Mouse (Mus musculus) midbrain, embryonic 11.5 days (tissue): ENCODE measurements around the gene Ccdc182. TPM values are rescaled to one million over a fixed set of nuclear protein-coding genes. Genes with fewer than 3 reads are reported as not detected.

Source experiments
- ATAC-seq: fragments of 200-750 bp; cut with Nextera tagmentation; 2 replicates; pipeline ENCODE4 v1.8.0; 2017; ENCODE audit warnings: moderate TSS enrichment, moderate library complexity; ENCODE audit not compliant: low FRiP score
- DNase-seq: peaks from one replicate; pipeline ENCODE4 v3.0.0; 2015; ENCODE audit warnings: low spot score; ENCODE audit errors: missing footprints
- H3K27ac ChIP-seq: fragments of 300-500 bp; sonication (generic); 2 replicates; pipeline ENCODE4 v1.5.1; 2014; ENCODE audit warnings: low read depth, low read length
- H3K27me3 ChIP-seq: fragments of 300-500 bp; sonication (generic); 2 replicates; pipeline ENCODE4 v1.6.1; 2014; ENCODE audit warnings: mild to moderate bottlenecking, low read length, moderate library complexity, mixed read lengths; ENCODE audit not compliant: control insufficient read depth, insufficient read depth
- H3K36me3 ChIP-seq: fragments of 300-500 bp; sonication (generic); 2 replicates; pipeline ENCODE4 v1.6.1; 2014; ENCODE audit warnings: mild to moderate bottlenecking, low read length, moderate library complexity, mixed read lengths; ENCODE audit not compliant: control insufficient read depth, insufficient read depth
- H3K4me1 ChIP-seq: fragments of 300-500 bp; sonication (generic); 2 replicates; pipeline ENCODE4 v1.6.1; 2014; ENCODE audit warnings: low read length; ENCODE audit not compliant: control insufficient read depth, insufficient read depth
- H3K4me2 ChIP-seq: fragments of 300-500 bp; sonication (generic); 2 replicates; pipeline ENCODE4 v1.6.1; 2014; ENCODE audit warnings: mild to moderate bottlenecking, moderate library complexity
- H3K4me3 ChIP-seq: fragments of 300-500 bp; sonication (generic); 2 replicates; pipeline ENCODE4 v1.5.1; 2014; ENCODE audit warnings: low read depth, low read length
- H3K9ac ChIP-seq: fragments of 300-500 bp; sonication (generic); 2 replicates; pipeline ENCODE4 v1.6.1; 2014; ENCODE audit warnings: low read length
- H3K9me3 ChIP-seq: fragments of 300-500 bp; sonication (generic); 2 replicates; pipeline ENCODE4 v1.6.1; 2016; ENCODE audit warnings: low read length; ENCODE audit not compliant: control insufficient read depth
- WGBS: fragments of 180-500 bp; shearing (Covaris S2); extraction: QIAGEN DNeasy Blood & Tissue Kit; methylation state at CpG from one replicate; pipeline ENCODE4 v1.1.7; 2014; 5-methylcytosine and 5-hydroxymethylcytosine counted together
- polyA plus RNA-seq: library from polyadenylated mRNA; unstranded; fragments of >200 nt; fragmentation: Nextera tagmentation; extraction: Ambion mirVana; gene quantifications from 2 replicates; pipeline ENCODE4 v1.2.1, GENCODE M21; 2014

Ccdc182 gene
- polyA plus RNA-seq, 1 experiment from 2014 or later, result 9.1 TPM

GRCm38 (mm10) chr11:88276534-88277308 is 17.1 kb upstream of the Ccdc182 start:
- Histone ChIP-seq H3K4me2 (no peak overlapping the region), H3K9me3 (no peaks in the 10 kb centered on the region), H3K4me1 (peaks cover 63% of the 10 kb centered on the region), H3K36me3 (no peaks in the 10 kb centered on the region), H3K27ac (peak overlapping the region; percentile 97), H3K4me3 (no peak overlapping the region), H3K27me3 (no peaks in the 10 kb centered on the region), H3K9ac (peak overlapping the region; percentile 51)
- peak; percentile 93 for DNase-seq
- WGBS, result 45% methylated on average over 19 of the region's 19 CpGs
- no peak for ATAC-seq

GRCm38 (mm10) chr11:88279006-88279405 is 14.9 kb upstream of the Ccdc182 start:
- H3K4me1 ChIP-seq, result peaks cover 54% of the 10 kb centered on the region
- 39% methylated on average over 4 of the region's 4 CpGs for WGBS

GRCm38 (mm10) chr11:88280426-88280836 is 13.4 kb upstream of the Ccdc182 start:
- Histone ChIP-seq H3K9me3 (no peaks in the 10 kb centered on the region), H3K27me3 (no peaks in the 10 kb centered on the region), H3K27ac (peak overlapping the region; percentile 77), H3K36me3 (no peaks in the 10 kb centered on the region), H3K4me1 (peaks cover 43% of the 10 kb centered on the region), H3K9ac (no peak overlapping the region), H3K4me2 (no peak overlapping the region), H3K4me3 (no peak overlapping the region)
- DNase-seq (peak; percentile 94), ATAC-seq (peak; percentile 78)
- 20% methylated on average over 8 of the region's 8 CpGs for WGBS

More at GRCm38 (mm10) chr11:88279006-88279405, 14.9 kb upstream of the Ccdc182 start:
- Histone ChIP-seq H3K4me3 (no peak overlapping the region), H3K36me3 (no peaks in the 10 kb centered on the region), H3K4me2 (no peak overlapping the region), H3K9me3 (no peaks in the 10 kb centered on the region), H3K27ac (peak overlapping the region; percentile 32), H3K27me3 (no peaks in the 10 kb centered on the region), H3K9ac (no peak overlapping the region)
- ATAC-seq, result no peak
- DNase-seq, result no peak

- Histone ChIP-seq H3K4me1 (peaks cover 38% of the 10 kb centered on the region), H3K27ac (peak overlapping the region; percentile 77), H3K27me3 (no peaks in the 10 kb centered on the region), H3K36me3 (no peaks in the 10 kb centered on the region), H3K9ac (no peak overlapping the region), H3K9me3 (no peaks in the 10 kb centered on the region), H3K4me2 (no peak overlapping the region), H3K4me3 (no peak overlapping the region)
- DNase-seq (no peak), ATAC-seq (no peak)
- 69% methylated on average over 8 of the region's 8 CpGs for WGBS
Measured at GRCm38 (mm10) chr11:88281428-88282119, 12.3 kb upstream of the Ccdc182 start.

- H3K27ac ChIP-seq, result no peak overlapping the region
- ATAC-seq (no peak), DNase-seq (no peak)
- H3K9me3 ChIP-seq, result no peaks in the 10 kb centered on the region
- peaks cover 29% of the 10 kb centered on the region for H3K4me1 ChIP-seq
- no peak overlapping the region for H3K9ac ChIP-seq
- no peaks in the 10 kb centered on the region for H3K27me3 ChIP-seq
- H3K4me2 ChIP-seq, result no peak overlapping the region
- 92% methylated on average over 2 of the region's 2 CpGs for WGBS
- H3K36me3 ChIP-seq, result no peaks in the 10 kb centered on the region
- no peak overlapping the region for H3K4me3 ChIP-seq
Measured at GRCm38 (mm10) chr11:88282516-88282915, 11.3 kb upstream of the Ccdc182 start.

- no peaks in the 10 kb centered on the region for H3K36me3 ChIP-seq
- H3K27ac ChIP-seq, result no peak overlapping the region; the same call in 1 of the 2 replicates
- DNase-seq (no peak), ATAC-seq (no peak)
- H3K4me2 ChIP-seq, result no peak overlapping the region
- H3K4me1 ChIP-seq, result peaks cover 11% of the 10 kb centered on the region; the same call in 1 of the 2 replicates
- no peaks in the 10 kb centered on the region for H3K9me3 ChIP-seq
- no peak overlapping the region for H3K9ac ChIP-seq
- 74% methylated on average over 8 of the region's 8 CpGs for WGBS
- H3K4me3 ChIP-seq, result no peak overlapping the region
- no peaks in the 10 kb centered on the region for H3K27me3 ChIP-seq
Measured at GRCm38 (mm10) chr11:88286019-88286418, 7.8 kb upstream of the Ccdc182 start.

GRCm38 (mm10) chr11:88288400-88288799 is 5.5 kb upstream of the Ccdc182 start:
- Histone ChIP-seq H3K9me3 (no peaks in the 10 kb centered on the region), H3K4me2 (no peak overlapping the region), H3K4me3 (no peak overlapping the region), H3K36me3 (no peaks in the 10 kb centered on the region), H3K27me3 (no peaks in the 10 kb centered on the region), H3K9ac (no peak overlapping the region), H3K4me1 (peaks cover 10% of the 10 kb centered on the region; the same call in 1 of the 2 replicates), H3K27ac (no peak overlapping the region)
- DNase-seq, result no peak
- ATAC-seq, result no peak
- whole genome bisulfite sequencing, result 45% methylated on average over 11 of the region's 11 CpGs

- no peaks in the 10 kb centered on the region for H3K36me3 ChIP-seq
- H3K27me3 ChIP-seq, result no peaks in the 10 kb centered on the region
- no peak overlapping the region for H3K9ac ChIP-seq
- H3K27ac ChIP-seq, result no peak overlapping the region
- H3K4me2 ChIP-seq, result no peak overlapping the region
- H3K4me1 ChIP-seq, result peaks cover 10% of the 10 kb centered on the region; the same call in 1 of the 2 replicates
- H3K4me3 ChIP-seq, result no peak overlapping the region
- WGBS, result 78% methylated on average over 12 of the region's 12 CpGs
- no peaks in the 10 kb centered on the region for H3K9me3 ChIP-seq
- DNase-seq (no peak), ATAC-seq (no peak)
Measured at GRCm38 (mm10) chr11:88288805-88289340, 5.0 kb upstream of the Ccdc182 start.

GRCm38 (mm10) chr11:88291245-88291644 is 2.6 kb upstream of the Ccdc182 start:
- H3K4me2 ChIP-seq, result no peak overlapping the region
- peaks cover 17% of the 10 kb centered on the region; the same call in 1 of the 2 replicates for H3K4me1 ChIP-seq
- no peak for DNase-seq
- no peak for ATAC-seq
- H3K9ac ChIP-seq, result no peak overlapping the region
- WGBS, result 75% methylated on average over 4 of the region's 4 CpGs
- no peak overlapping the region for H3K4me3 ChIP-seq
- H3K36me3 ChIP-seq, result no peaks in the 10 kb centered on the region
- H3K27me3 ChIP-seq, result no peaks in the 10 kb centered on the region
- H3K27ac ChIP-seq, result no peak overlapping the region
- no peaks in the 10 kb centered on the region for H3K9me3 ChIP-seq
